Mouse (Mus musculus): Measurements from ENCODE around the gene Fam24a.

GRCm38 (mm10) chr7:131362269-131362614 is 28.6 kb downstream of the Fam24a start:
- TF ChIP-seq NRF1 (IDR thresholded peaks at IDR 0.05; ENCODE audit: insufficient read depth, low read depth, low read length, poor library complexity, severe bottlenecking) (no peak), MAX (IDR thresholded peaks at IDR 0.05; ENCODE audit: low read length) (no peak), NELFE (IDR thresholded peaks at IDR 0.05; ENCODE audit: low read depth, low read length) (no peak), GATA1 (IDR thresholded peaks at IDR 0.05; ENCODE audit: low read depth, low read length) (no peak), E2F4 (IDR thresholded peaks at IDR 0.05; ENCODE audit: borderline replicate concordance, low read depth, low read length) (no peak), SIN3A (IDR thresholded peaks at IDR 0.05; ENCODE audit: low read length) (no peak), KAT2A (conservative IDR thresholded peaks at IDR 0.05; ENCODE audit: low read depth, low read length) (no peak), POLR2A (IDR thresholded peaks at IDR 0.05; ENCODE audit: control insufficient read depth in 1 of 2, insufficient read depth in 1 of 2, low read depth in 1 of 2, low read length in 2 of 2, poor library complexity in 1 of 2) (peak in 1 of 2 experiments; percentile 2; a peak in 1 of 4 replicates), MAFK (IDR thresholded peaks at IDR 0.05; ENCODE audit: borderline replicate concordance, low read depth, low read length) (no peak)

Measured in MEL (cell line).